Mouse (Mus musculus) CH12F3 (cell line): ENCODE results near the gene Mipep.

Experiments
- in situ Hi-C: fragments of 300-500 bp; cut with MboI; formaldehyde crosslinking; loops from 2 replicates; pipeline ENCODE4 v1.14.3; 2020; ENCODE audit warnings: low sequenced_read_pairs

The Mipep gene

DNA sequence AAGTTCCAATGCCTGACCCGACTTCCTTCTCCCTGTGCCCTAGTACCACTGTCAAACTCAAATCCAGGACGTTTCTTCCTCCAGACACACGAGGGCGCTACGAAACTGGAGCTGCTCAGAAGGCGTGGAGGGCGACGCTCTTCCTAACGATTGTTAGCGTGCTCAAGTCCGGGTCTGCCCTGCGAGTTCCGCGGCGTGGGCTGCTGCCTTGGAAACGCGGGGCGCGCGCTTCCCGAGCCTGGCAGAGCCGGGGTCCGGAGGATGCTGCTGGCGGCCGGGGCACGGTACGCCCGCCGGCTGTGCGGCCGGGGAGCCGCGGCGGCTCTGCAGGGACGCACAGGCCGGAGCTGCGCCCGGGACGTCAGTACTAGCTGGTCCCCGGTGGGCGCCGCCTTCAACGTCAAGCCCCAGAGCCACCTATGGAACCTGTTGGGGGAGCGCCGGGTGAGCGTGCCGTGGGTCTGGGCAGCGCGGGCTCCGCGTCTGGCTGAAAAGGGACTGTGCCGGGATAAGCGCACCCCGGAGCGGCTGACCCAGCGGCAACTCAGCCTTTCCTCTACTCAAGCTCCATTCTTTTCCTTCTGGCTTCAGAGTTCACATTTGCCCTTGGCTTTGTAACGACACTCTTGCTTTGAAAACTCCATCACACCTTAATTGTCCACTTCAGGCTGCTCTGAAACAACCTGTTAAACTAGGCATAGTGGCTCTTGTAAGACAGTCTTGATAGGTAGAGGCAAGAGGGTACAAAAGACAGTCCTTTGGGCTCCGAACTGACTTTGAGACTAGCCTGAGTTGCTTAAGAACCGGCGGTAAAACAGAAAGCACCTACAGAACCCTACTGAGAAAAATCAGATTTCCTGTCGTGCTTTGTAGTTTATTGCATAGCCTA is at the start of gene Mipep:
TSS of gene Mipep (plus strand) at position 147 of the 889 bp plus-strand sequence.
- in situ Hi-C loops: no loop called here

GRCm38 (mm10) chr14:60735206-60735605 is 49.2 kb upstream of the Mipep start:
- in situ Hi-C loops: no loop called here

- in situ Hi-C loops: no loop called here
Measured at GRCm38 (mm10) chr14:60735848-60736547, 48.4 kb upstream of the Mipep start.

DNA sequence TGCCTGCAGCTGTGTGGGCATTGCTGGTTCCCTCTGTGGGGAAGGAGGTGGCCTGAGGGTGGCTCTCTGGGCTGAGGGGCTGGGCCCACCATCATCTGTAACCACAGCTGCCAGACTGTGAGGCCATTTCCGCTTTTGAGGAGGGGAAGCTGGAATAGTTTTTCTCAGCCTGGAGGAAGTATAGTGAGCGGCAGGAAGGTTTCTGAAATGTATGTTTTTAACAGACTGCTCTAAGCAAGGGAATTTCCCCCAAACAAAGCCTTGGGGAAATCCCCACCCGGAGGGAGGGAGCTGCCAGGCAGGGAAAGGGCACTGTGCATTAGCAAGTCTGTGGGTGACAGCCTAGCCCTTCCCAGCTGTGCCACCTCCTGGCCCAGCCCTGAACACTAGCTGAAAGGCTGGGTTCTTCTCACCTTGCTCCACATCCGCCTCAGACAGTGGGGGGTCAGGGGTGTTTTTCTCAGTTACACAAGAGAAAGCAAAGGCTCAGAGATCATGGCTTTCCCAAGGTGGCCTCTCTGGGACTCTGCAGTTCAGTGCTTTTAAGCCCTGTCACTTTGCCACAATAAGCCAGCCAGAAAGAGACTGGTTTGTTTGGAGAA is 47.7 kb upstream of the Mipep start:
- in situ Hi-C loops: no loop called here

GRCm38 (mm10) chr14:60737202-60737611 is 47.2 kb upstream of the Mipep start:
- in situ Hi-C loops: no loop called here

DNA sequence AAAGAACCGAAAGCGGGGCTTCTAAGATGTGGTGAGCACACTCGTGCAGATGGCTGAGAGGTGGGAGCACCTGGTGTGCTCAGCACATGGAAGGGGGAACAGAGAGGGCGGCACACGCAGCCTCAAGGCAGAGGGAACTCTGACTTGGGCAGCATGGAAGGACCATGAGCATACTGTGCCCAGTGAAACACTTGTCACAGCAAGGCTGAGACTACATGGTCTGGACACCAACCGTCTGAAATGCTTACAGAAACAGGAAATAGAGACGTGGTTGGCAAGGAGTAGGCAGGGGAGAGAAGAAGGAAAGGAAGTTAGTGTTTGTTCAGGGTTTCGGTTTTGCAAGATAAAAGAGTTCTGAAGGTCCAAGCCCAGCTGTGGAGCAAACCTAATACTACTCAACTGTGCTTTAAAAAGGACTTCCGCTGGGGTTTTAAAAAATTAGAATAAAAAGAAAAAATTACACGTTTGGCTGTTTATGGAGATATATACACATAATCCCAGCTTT is 45.9 kb upstream of the Mipep start:
- in situ Hi-C loops: no loop called here

GRCm38 (mm10) chr14:60739155-60739554 is 45.2 kb upstream of the Mipep start:
- in situ Hi-C loops: no loop called here

DNA sequence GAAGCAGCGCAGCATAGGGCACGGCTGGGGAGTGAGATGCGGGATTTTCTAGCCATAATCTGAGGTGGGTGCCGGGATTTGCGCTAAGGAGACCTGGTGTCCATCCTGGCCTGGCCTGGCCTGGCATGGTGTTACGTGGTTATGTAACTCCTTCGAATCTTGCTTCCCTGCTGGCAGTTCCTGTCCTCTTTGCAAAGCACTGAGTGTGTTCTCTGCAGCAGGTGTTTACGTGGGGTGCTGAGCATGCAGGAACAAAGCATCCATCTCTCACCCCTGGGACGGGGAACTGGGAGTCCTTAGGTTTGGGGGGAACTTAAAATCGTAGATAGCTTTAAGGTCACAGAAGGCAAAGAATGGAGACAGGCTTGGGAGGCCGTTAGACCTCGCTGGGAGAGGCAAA is 44.8 kb upstream of the Mipep start:
- in situ Hi-C loops: no loop called here

GRCm38 (mm10) chr14:60740507-60740906 is 43.9 kb upstream of the Mipep start:
- in situ Hi-C loops: no loop called here

- in situ Hi-C loops: no loop called here
Measured at GRCm38 (mm10) chr14:60741033-60741432, 43.3 kb upstream of the Mipep start.

GRCm38 (mm10) chr14:60741490-60741981 is 42.8 kb upstream of the Mipep start:
- in situ Hi-C loops: no loop called here

GRCm38 (mm10) chr14:60743681-60744080 is 40.7 kb upstream of the Mipep start:
- in situ Hi-C loops: no loop called here

GRCm38 (mm10) chr14:60745201-60745600 is 39.2 kb upstream of the Mipep start:
- in situ Hi-C loops: no loop called here

GRCm38 (mm10) chr14:60746141-60746540 is 38.2 kb upstream of the Mipep start:
- in situ Hi-C loops: no loop called here

DNA sequence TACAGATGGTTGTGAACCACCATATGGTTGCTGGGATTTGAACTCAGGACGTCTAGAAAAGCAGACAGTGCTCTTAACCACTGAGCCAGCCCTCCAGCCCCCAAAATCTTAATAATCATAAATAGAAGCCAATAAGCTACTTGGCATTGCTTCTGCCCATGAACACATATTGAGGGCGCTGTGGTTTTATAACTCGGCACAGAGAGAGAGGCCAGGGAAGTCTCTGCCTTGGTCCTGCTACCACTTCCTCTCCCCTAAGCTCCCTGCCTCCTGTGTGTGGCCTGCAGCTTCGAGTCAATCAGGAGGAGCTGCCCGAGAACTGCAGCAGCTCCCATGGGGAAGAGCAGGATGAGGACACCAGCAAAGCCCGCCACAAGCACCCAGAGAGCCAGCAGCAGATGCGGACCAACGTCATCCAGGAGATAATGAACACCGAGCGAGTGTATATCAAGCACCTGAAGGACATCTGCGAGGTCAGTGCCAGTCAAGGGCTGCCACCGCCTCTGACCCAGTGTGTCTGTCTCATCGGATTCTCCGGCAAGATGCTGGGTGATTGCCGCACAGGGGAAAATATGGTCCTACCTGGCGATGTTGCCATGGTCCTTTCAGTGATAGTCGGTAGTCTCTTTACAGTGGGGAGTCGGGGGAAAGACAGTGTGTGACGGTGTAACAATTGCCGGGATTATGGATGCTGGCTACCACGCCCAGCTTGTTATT is 37.1 kb upstream of the Mipep start:
- in situ Hi-C loops: no loop called here

- in situ Hi-C loops: no loop called here
Measured at GRCm38 (mm10) chr14:60749880-60750279, 34.5 kb upstream of the Mipep start.

DNA sequence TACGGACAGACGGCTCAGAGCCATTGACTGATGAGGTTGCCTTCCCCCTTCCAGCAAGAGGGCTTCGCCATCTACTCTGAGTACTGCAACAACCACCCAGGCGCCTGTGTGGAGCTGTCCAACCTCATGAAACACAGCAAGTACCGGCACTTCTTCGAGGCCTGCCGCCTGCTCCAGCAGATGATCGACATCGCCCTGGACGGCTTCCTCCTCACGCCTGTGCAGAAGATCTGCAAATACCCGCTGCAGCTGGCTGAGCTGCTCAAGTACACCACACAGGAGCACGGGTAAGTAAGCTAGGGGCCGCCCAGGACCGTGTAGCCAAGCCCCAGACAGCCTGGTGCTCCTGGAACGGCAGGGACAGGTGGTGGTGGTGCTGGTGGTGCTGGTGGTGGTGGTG is 32.8 kb upstream of the Mipep start:
- in situ Hi-C loops: no loop called here

DNA sequence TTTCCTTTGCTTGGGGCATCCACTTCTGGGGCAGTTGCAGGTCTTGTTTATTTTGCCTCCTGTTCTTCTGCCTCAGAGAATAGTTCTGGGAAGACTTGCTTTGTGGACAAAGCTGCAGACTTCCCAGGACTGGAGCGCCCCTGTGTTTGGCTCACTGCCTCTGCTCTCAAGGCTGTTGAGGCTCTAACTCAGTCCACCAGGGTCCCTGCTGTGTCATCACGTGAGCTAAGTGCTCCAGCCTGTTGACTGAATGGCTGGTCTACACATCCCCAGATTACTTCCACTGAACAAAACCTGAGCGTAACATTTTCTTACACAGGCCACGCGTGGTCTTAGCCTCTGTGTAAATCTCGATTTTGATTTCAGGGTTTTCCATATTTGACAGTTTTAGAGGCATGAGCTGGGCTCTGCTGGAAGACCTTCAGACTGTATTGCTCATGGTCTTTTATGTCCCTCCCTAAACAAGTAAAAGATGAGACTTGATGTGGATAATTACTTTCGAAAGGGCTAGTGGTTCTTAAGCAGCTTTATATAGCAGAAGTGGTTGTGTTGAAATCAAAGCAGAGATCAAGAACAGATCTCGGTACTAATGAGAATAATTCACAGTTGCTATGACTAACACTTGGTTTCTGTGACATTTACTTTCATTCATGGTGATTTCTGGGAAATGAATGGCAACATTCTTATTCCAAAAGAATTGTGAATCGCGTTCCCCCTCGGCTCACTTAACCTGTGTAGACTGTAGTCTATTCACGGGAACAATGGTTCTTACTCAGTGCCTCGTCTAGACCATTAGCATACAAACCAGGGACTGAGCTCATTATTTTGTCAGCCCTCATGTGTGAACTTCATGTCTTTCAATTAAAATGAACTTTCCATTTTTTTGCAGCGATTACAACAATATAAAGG is 31.2 kb upstream of the Mipep start:
- in situ Hi-C loops: no loop called here

DNA sequence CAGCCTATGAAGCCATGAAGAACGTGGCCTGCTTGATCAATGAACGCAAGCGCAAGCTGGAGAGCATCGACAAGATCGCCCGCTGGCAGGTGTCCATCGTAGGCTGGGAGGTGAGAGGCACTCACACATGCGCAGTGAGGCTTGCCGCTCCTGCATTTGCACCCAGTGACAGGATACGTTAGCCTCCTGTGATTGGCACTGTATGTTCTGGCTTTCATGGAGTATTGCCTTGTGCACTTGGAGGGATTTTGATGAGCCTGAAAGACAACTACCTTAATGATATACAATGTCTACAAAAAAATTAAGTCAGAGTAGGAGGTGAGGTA is 30.6 kb upstream of the Mipep start:
- in situ Hi-C loops: no loop called here

DNA sequence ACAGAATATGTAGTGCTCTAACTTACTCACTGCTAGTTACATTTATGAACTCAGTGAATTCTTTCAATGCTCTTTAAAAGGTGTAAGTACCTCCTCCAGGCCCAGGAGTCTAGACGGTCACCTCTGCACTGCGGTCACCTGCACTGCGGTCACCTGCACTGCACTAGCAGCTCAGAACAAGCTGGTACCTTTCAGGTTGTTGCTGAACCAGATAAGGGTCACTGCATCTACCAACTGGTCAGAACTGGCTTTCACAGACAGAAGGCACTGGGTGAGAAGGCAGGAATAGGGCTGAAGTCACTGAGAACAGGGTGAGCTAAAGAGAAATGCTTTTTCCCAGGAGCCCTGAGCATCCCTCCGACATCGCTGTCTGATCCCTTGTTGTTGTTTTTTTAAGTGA is 29.7 kb upstream of the Mipep start:
- in situ Hi-C loops: no loop called here
